Mouse (Mus musculus) liver, embryonic 14.5 days (tissue): ENCODE measurements at regions not wholly inside any gene's neighbourhood (a gene's known extent, or its start where the extent isn't known, plus 50 kb on each side); places are given as distances from the start of the nearest gene placed in this dataset.

ENCODE experiments used
- ATAC-seq: fragments of 200-750 bp; cut with Nextera tagmentation; 2 replicates; pipeline ENCODE4 v1.8.0; 2017; ENCODE audit warnings: moderate number of reproducible peaks, mild to moderate bottlenecking, moderate library complexity; ENCODE audit not compliant: insufficient read depth
- DNase-seq, 3 experiments: peaks; one replicate each; pipeline ENCODE4 v3.0.0-alpha.2; 2012 to 2013; ENCODE audit warnings: low read depth in 3 of 3, low spot score in 3 of 3
- H3K27ac ChIP-seq: fragments of 300-500 bp; sonication (generic); 2 replicates; pipeline ENCODE4 v1.5.1; 2014; ENCODE audit warnings: moderate library complexity, mild to moderate bottlenecking, control low read depth, inconsistent platforms
- H3K27me3 ChIP-seq: fragments of 300-500 bp; sonication (generic); 2 replicates; pipeline ENCODE4 v1.6.1; 2014; ENCODE audit warnings: mild to moderate bottlenecking, low read length, moderate library complexity; ENCODE audit not compliant: control insufficient read depth, insufficient read depth
- H3K36me3 ChIP-seq: fragments of 300-500 bp; sonication (generic); replicated peaks from 2 replicates; pipeline ENCODE4 v1.6.1; 2014; ENCODE audit warnings: low read depth; ENCODE audit not compliant: control insufficient read depth, insufficient read depth
- H3K4me1 ChIP-seq, 2 experiments: fragments of 200-500 bp in 1 of 2; fragments of 300-500 bp in 1 of 2; sonication (generic) in 1 of 2; replicated peaks; 2 replicates each; pipeline ENCODE4 v1.6.1; 2012 to 2014; ENCODE audit warnings: antibody characterized with exemption in 1 of 2, inconsistent platforms in 1 of 2, low read length in 1 of 2; ENCODE audit not compliant: control insufficient read depth in 2 of 2, insufficient read depth in 2 of 2
- H3K4me2 ChIP-seq: fragments of 300-500 bp; sonication (generic); 2 replicates; pipeline ENCODE4 v1.6.1; 2014; ENCODE audit warnings: low read depth, mild to moderate bottlenecking, control low read depth, moderate library complexity
- H3K4me3 ChIP-seq, 2 experiments: fragments of 200-500 bp in 1 of 2; fragments of 300-500 bp in 1 of 2; sonication (generic) in 1 of 2; 2 replicates each; pipeline ENCODE4 v1.5.1; 2012 to 2014; ENCODE audit warnings: low read depth in 2 of 2, low read length in 2 of 2, mild to moderate bottlenecking in 2 of 2, control low read depth in 1 of 2, inconsistent platforms in 1 of 2, moderate library complexity in 1 of 2; ENCODE audit not compliant: insufficient read depth in 1 of 2
- H3K9ac ChIP-seq: fragments of 300-500 bp; sonication (generic); replicated peaks from 2 replicates; pipeline ENCODE4 v1.6.1; 2014; ENCODE audit warnings: mild to moderate bottlenecking, control low read depth, moderate library complexity
- H3K9me3 ChIP-seq: fragments of 300-500 bp; sonication (generic); 2 replicates; pipeline ENCODE4 v1.6.1; 2016; ENCODE audit warnings: low read length, mixed read lengths; ENCODE audit not compliant: control insufficient read depth
- CTCF ChIP-seq: IDR thresholded peaks from 2 replicates; pipeline ENCODE4 v1.5.1; 2016; ENCODE audit warnings: antibody characterized with exemption, low read depth, control low read depth
- EP300 ChIP-seq: IDR thresholded peaks from 2 replicates; pipeline ENCODE4 v1.6.1; 2016; ENCODE audit warnings: antibody characterized with exemption, low read depth
- whole genome bisulfite sequencing: fragments of 180-500 bp; shearing (Covaris S2); extraction: QIAGEN DNeasy Blood & Tissue Kit; methylation state at CpG from one replicate; pipeline ENCODE4 v1.1.7; 2014; ENCODE audit not compliant: insufficient replicate concordance; 5-methylcytosine and 5-hydroxymethylcytosine counted together

DNA sequence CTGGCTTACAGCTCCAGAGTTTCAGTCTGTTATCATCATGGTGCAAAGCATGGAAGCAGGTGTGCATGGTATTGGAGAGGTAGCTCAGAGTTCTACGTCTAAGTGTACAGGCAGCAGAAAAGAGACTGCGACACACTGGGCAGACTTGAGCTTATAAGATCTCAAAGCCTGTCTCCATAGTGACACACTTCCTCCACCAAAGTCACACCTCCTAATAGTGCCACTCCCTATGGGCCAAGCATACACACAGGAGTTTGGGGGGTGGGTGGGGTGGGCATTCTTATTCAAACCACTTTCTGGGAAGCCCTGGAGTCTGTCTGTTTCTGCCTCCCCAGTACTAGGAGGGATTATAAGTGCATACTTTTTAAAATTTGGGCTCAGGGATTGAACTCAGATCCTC, 219.5 kb upstream of the Prok2 start:
- H3K4me1 ChIP-seq, result no peaks in the 10 kb centered on the region
- no peak overlapping the region for H3K27ac ChIP-seq
- TF ChIP-seq CTCF (no peak), EP300 (no peak)
- H3K9ac ChIP-seq, result no peak overlapping the region
- no peak overlapping the region for H3K4me3 ChIP-seq
- no peaks in the 10 kb centered on the region for H3K36me3 ChIP-seq
- no peaks in the 10 kb centered on the region for H3K27me3 ChIP-seq
- no peaks in the 10 kb centered on the region for H3K9me3 ChIP-seq
- ATAC-seq, result no peak
- DNase-seq, result no peak
- 65% methylated on average over 2 of the region's 2 CpGs for WGBS
- H3K4me2 ChIP-seq, result no peak overlapping the region

DNA sequence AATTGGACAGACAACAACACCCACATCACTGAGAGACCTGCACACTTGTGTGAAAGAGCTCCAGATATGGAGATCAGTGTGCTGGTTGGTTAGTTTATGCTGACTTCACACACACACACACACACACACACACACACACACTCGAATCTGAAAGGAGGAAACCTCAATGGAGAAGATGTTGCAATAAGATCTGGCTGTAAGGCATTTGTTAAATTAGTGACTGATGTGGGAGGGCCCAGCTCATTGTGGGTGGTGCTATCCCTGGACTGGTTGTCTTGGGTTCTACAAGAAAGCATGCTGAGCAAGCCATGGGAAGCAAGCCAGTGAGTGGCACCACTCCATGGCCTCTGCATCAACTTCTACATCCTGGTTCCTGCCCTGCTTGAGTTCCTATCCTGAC, 216.8 kb upstream of the Prok2 start:
- Histone ChIP-seq H3K27me3 (no peaks in the 10 kb centered on the region), H3K36me3 (no peaks in the 10 kb centered on the region), H3K9ac (no peak overlapping the region), H3K9me3 (no peaks in the 10 kb centered on the region), H3K4me2 (no peak overlapping the region), H3K27ac (no peak overlapping the region), H3K4me1 (no peaks in the 10 kb centered on the region), H3K4me3 (no peak overlapping the region)
- no peak for TF ChIP-seq EP300
- no peak for TF ChIP-seq CTCF
- ATAC-seq (no peak), DNase-seq (no peak)
- WGBS, result 11% methylated on average over 1 of the region's 1 CpGs

DNA sequence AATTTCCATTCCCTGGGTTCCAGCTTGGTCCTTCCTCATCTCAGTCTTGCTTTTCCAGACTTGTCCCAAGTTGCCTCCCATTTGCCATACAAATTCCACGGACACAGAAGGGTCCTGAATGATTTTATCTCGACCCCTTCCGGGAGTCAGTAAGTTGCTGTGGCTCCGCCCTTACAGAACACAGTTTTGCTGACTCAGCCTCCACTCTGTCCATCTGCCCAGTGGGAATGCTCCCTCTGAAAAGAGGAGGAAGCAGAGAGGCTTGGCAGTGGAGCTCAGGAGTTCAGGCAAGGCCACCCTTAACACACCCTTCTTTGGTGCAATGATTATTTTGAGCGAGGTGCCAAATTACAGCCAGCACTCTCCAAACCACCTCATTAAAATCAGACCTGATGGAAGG, 213.9 kb upstream of the Prok2 start:
- DNase-seq (no peak), ATAC-seq (no peak)
- Histone ChIP-seq H3K4me1 (no peaks in the 10 kb centered on the region), H3K36me3 (no peaks in the 10 kb centered on the region), H3K4me2 (no peak overlapping the region), H3K27me3 (no peaks in the 10 kb centered on the region), H3K27ac (no peak overlapping the region), H3K9ac (no peak overlapping the region), H3K4me3 (no peak overlapping the region), H3K9me3 (no peaks in the 10 kb centered on the region)
- TF ChIP-seq EP300 (no peak), CTCF (no peak)
- 31% methylated on average over 5 of the region's 5 CpGs for WGBS

DNA sequence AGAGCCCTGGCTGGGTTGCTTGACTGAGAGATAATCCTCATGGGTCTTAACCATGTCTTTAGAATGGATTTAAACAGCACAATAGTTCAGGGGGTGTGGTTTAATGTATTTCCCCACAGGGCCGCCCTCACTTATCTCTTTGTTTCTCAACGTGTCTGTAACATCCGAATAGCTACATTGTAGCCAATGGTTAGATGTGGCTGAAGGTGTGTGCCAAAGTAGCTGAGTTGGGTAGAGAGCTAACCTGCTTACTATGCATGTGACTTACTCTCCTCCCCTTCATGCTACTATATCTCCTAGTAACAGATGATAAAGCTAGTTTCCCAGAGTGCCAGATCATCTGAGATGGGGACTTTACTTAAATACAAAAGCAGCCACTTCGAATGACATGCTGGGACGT, 213.2 kb upstream of the Prok2 start:
- H3K4me2 ChIP-seq, result no peak overlapping the region

DNA sequence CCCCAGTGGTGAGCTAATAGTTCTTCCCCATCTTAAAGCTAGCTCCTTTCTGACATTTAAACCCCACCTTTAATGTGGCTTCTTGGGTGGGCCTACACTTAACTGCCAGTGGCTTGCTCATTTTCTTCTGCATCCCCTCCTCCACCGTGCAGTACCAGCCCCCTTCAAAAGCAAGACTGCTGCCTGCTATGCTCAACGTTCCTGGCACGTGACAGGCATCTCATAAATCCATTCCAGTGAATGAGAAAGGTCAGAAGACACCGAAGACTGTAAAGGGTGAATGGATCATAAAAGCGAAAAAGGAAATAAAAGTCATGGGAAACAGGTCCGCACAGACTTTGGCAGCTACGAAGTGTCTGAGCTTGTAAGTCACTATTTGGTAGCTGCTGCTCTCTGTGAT, 212.8 kb upstream of the Prok2 start:
- ATAC-seq (no peak), DNase-seq (no peak)
- Histone ChIP-seq H3K36me3 (no peaks in the 10 kb centered on the region), H3K4me1 (no peaks in the 10 kb centered on the region), H3K27me3 (no peaks in the 10 kb centered on the region), H3K27ac (no peak overlapping the region), H3K9me3 (no peaks in the 10 kb centered on the region), H3K9ac (no peak overlapping the region), H3K4me3 (no peak overlapping the region), H3K4me2 (no peak overlapping the region)
- TF ChIP-seq CTCF (no peak), EP300 (no peak)
- WGBS, result 56% methylated on average over 7 of the region's 7 CpGs

More for the DNA sequence above, 213.2 kb upstream of the Prok2 start:
- no peak overlapping the region for H3K4me3 ChIP-seq
- no peaks in the 10 kb centered on the region for H3K9me3 ChIP-seq
- no peak overlapping the region for H3K27ac ChIP-seq
- DNase-seq (no peak), ATAC-seq (no peak)
- no peaks in the 10 kb centered on the region for H3K4me1 ChIP-seq
- TF ChIP-seq CTCF, result no peak
- no peak for TF ChIP-seq EP300
- 34% methylated on average over 5 of the region's 5 CpGs for WGBS
- no peak overlapping the region for H3K9ac ChIP-seq
- H3K27me3 ChIP-seq, result no peaks in the 10 kb centered on the region
- H3K36me3 ChIP-seq, result no peaks in the 10 kb centered on the region

DNA sequence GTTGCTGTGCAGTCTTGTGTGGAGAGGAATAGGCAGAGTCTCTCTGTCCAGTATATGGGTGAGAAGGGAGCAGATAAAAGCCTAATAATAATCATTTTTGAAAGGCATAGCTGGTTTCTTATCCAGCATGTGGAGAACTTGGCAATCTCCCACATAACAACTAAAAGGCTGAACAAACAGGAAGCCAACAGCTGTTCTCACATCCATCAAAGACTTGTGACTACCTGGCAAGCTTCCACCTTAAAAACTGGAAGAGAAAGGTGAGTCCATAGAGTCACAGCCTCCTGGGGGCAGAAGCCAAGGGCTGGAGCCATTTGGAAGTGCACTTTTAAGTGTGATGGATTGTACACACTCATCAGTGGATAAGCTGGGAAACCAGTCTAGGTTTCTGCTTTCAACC, 210.5 kb upstream of the Prok2 start:
- DNase-seq, result no peak
- Histone ChIP-seq H3K9ac (no peak overlapping the region), H3K36me3 (no peaks in the 10 kb centered on the region), H3K4me3 (no peak overlapping the region), H3K4me2 (no peak overlapping the region), H3K4me1 (no peaks in the 10 kb centered on the region), H3K9me3 (no peaks in the 10 kb centered on the region), H3K27ac (no peak overlapping the region), H3K27me3 (no peaks in the 10 kb centered on the region)
- ATAC-seq, result no peak
- TF ChIP-seq EP300 (no peak), CTCF (no peak)
